Mouse (Mus musculus) spleen, adult 2 months (tissue): Measurements from ENCODE around the gene Sumo1. TPM values are rescaled to one million over a fixed set of nuclear protein-coding genes. Genes with fewer than 3 reads are reported as not detected.

Experiments
- DNase-seq, 2 experiments: peaks; one replicate each; pipeline versions ENCODE4 v3.0.0 to v3.0.0-alpha.2; 2012 to 2021; ENCODE audit warnings: low spot score in 2 of 2, low read depth in 1 of 2
- H3K27ac ChIP-seq: fragments of 200-500 bp; 2 replicates; pipeline ENCODE4 v1.5.1; 2012; ENCODE audit warnings: low read length, inconsistent platforms; ENCODE audit not compliant: insufficient read depth
- H3K27me3 ChIP-seq: fragments of 200-500 bp; 2 replicates; pipeline ENCODE4 v1.6.1; 2012; ENCODE audit warnings: mild to moderate bottlenecking, moderate library complexity, low read length, inconsistent platforms; ENCODE audit not compliant: control insufficient read depth, insufficient read depth
- H3K36me3 ChIP-seq: fragments of 200-500 bp; 2 replicates; pipeline ENCODE4 v1.6.1; 2012; ENCODE audit warnings: mild to moderate bottlenecking, low read length, inconsistent platforms; ENCODE audit not compliant: control insufficient read depth, insufficient read depth
- H3K4me1 ChIP-seq: fragments of 200-500 bp; 2 replicates; pipeline ENCODE4 v1.6.1; 2011; ENCODE audit warnings: inconsistent platforms; ENCODE audit not compliant: control insufficient read depth, insufficient read depth, insufficient read length
- H3K4me3 ChIP-seq: fragments of 200-500 bp; 2 replicates; pipeline ENCODE4 v1.5.1; 2011; ENCODE audit warnings: mild to moderate bottlenecking, inconsistent platforms; ENCODE audit not compliant: insufficient read depth, insufficient read length; ENCODE audit errors: extremely low read depth
- CTCF ChIP-seq: fragments of 200-500 bp; IDR thresholded peaks from 2 replicates; pipeline ENCODE4 v1.5.1; 2011; ENCODE audit warnings: mild to moderate bottlenecking, inconsistent platforms; ENCODE audit not compliant: insufficient read depth, insufficient read length, insufficient replicate concordance; ENCODE audit errors: extremely low read depth
- POLR2A ChIP-seq: fragments of 200-500 bp; IDR thresholded peaks from 2 replicates; pipeline ENCODE4 v1.6.1; 2011; ENCODE audit warnings: low read depth, low read length, inconsistent platforms
- WGBS: fragments of 180-500 bp; shearing (Covaris S2); methylation state at CpG from one replicate; pipeline ENCODE4 v1.1.7; 2018; 5-methylcytosine and 5-hydroxymethylcytosine counted together
- polyA plus RNA-seq: library from polyadenylated mRNA; depleted of rRNA; stranded (reverse); fragments of >200 nt; gene quantifications from 2 replicates; pipeline ENCODE4 v1.2.3, GENCODE M21; 2012

Gene Sumo1
- polyA plus RNA-seq, 1 experiment = 7.2 TPM

- 38% methylated on average over 5 of the region's 5 CpGs for WGBS
- no peaks in the 10 kb centered on the region for H3K4me1 ChIP-seq
- H3K4me3 ChIP-seq = no peak overlapping the region
- H3K36me3 ChIP-seq = no peaks in the 10 kb centered on the region
- TF ChIP-seq CTCF (peak; percentile 68; the same call in 1 of the 2 replicates), POLR2A (no peak)
- no peak overlapping the region for H3K27ac ChIP-seq
- no peaks in the 10 kb centered on the region for H3K27me3 ChIP-seq
- peak; percentile 47 to 54 for DNase-seq
These were observed 47.2 kb downstream of the Sumo1 start for GRCm38 (mm10) chr1:59623325-59624017.

- H3K27ac ChIP-seq = no peak overlapping the region
- no peaks in the 10 kb centered on the region for H3K27me3 ChIP-seq
- no peak overlapping the region for H3K4me3 ChIP-seq
- H3K4me1 ChIP-seq = no peaks in the 10 kb centered on the region
- no peak for DNase-seq
- TF ChIP-seq POLR2A = no peak
- TF ChIP-seq CTCF = no peak
- WGBS = 88% methylated on average over 10 of the region's 10 CpGs
- H3K36me3 ChIP-seq = no peaks in the 10 kb centered on the region
These were observed 51.4 kb downstream of the Sumo1 start for GRCm38 (mm10) chr1:59619201-59619600.

GRCm38 (mm10) chr1:59615021-59615420 lies 55.6 kb downstream of the Sumo1 start:
- TF ChIP-seq POLR2A (no peak), CTCF (no peak)
- WGBS = 88% methylated on average over 2 of the region's 2 CpGs
- no peak overlapping the region for H3K27ac ChIP-seq

GRCm38 (mm10) chr1:59613795-59614194 lies 56.8 kb downstream of the Sumo1 start:
- WGBS = 65% methylated on average over 6 of the region's 6 CpGs
- Histone ChIP-seq H3K4me3 (no peak overlapping the region), H3K4me1 (no peaks in the 10 kb centered on the region), H3K27ac (no peak overlapping the region), H3K27me3 (no peaks in the 10 kb centered on the region), H3K36me3 (no peaks in the 10 kb centered on the region)
- TF ChIP-seq POLR2A (no peak), CTCF (peak; percentile 27; the same call in 1 of the 2 replicates)
- DNase-seq = peak; percentile 4 to 18

More at GRCm38 (mm10) chr1:59615021-59615420, 55.6 kb downstream of the Sumo1 start:
- no peak for DNase-seq
- no peaks in the 10 kb centered on the region for H3K4me1 ChIP-seq
- H3K36me3 ChIP-seq = no peaks in the 10 kb centered on the region
- H3K27me3 ChIP-seq = no peaks in the 10 kb centered on the region
- no peak overlapping the region for H3K4me3 ChIP-seq

- TF ChIP-seq POLR2A (no peak), CTCF (no peak)
- no peak overlapping the region for H3K27ac ChIP-seq
- 95% methylated on average over 3 of the region's 3 CpGs for WGBS
- H3K4me1 ChIP-seq = no peaks in the 10 kb centered on the region
- DNase-seq = no peak
- no peaks in the 10 kb centered on the region for H3K27me3 ChIP-seq
- no peak overlapping the region for H3K4me3 ChIP-seq
- H3K36me3 ChIP-seq = no peaks in the 10 kb centered on the region
These were observed 59.7 kb downstream of the Sumo1 start for GRCm38 (mm10) chr1:59610929-59611328.

- Histone ChIP-seq H3K4me1 (no peaks in the 10 kb centered on the region), H3K27me3 (no peaks in the 10 kb centered on the region), H3K4me3 (no peak overlapping the region), H3K27ac (no peak overlapping the region), H3K36me3 (no peaks in the 10 kb centered on the region)
- WGBS = 84% methylated on average over 10 of the region's 10 CpGs
- no peak for DNase-seq
- TF ChIP-seq CTCF (no peak), POLR2A (no peak)
These were observed 60.7 kb downstream of the Sumo1 start for GRCm38 (mm10) chr1:59609896-59610295.

- Histone ChIP-seq H3K27ac (no peak overlapping the region), H3K27me3 (no peaks in the 10 kb centered on the region), H3K4me1 (no peaks in the 10 kb centered on the region), H3K36me3 (no peaks in the 10 kb centered on the region), H3K4me3 (no peak overlapping the region)
- WGBS = 95% methylated on average over 4 of the region's 4 CpGs
- TF ChIP-seq CTCF = peak; percentile 8; the same call in 1 of the 2 replicates
- TF ChIP-seq POLR2A = no peak
- no peak for DNase-seq
These were observed 61.2 kb downstream of the Sumo1 start for GRCm38 (mm10) chr1:59609458-59609857.
